Mouse (Mus musculus): ENCODE measurements at regions not wholly inside any gene's neighbourhood (a gene's known extent, or its start where the extent isn't known, plus 50 kb on each side); places are given as distances from the start of the nearest gene placed in this dataset.

- Histone ChIP-seq H3K36me3 (ENCODE audit: control insufficient read depth, insufficient read depth, low read length, poor library complexity, severe bottlenecking) (no peaks in the 10 kb centered on the region), H3K27me3 (ENCODE audit: control insufficient read depth, insufficient read depth, low read length, poor library complexity, severe bottlenecking) (no peaks in the 10 kb centered on the region)
- no peak for DNase-seq (ENCODE audit: low read depth, low spot score)
Observed at GRCm38 (mm10) chr8:26432161-26432919, 313.0 kb downstream of the Gm45692 start.

- no peak for DNase-seq (ENCODE audit: low read depth, low spot score)
- Histone ChIP-seq H3K27me3 (ENCODE audit: control insufficient read depth, insufficient read depth, low read length, poor library complexity, severe bottlenecking) (no peaks in the 10 kb centered on the region), H3K36me3 (ENCODE audit: control insufficient read depth, insufficient read depth, low read length, poor library complexity, severe bottlenecking) (no peaks in the 10 kb centered on the region)
Observed at GRCm38 (mm10) chr8:26436236-26436635, 316.9 kb downstream of the Gm45692 start.

GRCm38 (mm10) chr8:26437571-26437970 is 318.2 kb downstream of the Gm45692 start:
- Histone ChIP-seq H3K27me3 (ENCODE audit: control insufficient read depth, insufficient read depth, low read length, poor library complexity, severe bottlenecking) (no peaks in the 10 kb centered on the region), H3K36me3 (ENCODE audit: control insufficient read depth, insufficient read depth, low read length, poor library complexity, severe bottlenecking) (no peaks in the 10 kb centered on the region)
- no peak for DNase-seq (ENCODE audit: low read depth, low spot score)

DNA sequence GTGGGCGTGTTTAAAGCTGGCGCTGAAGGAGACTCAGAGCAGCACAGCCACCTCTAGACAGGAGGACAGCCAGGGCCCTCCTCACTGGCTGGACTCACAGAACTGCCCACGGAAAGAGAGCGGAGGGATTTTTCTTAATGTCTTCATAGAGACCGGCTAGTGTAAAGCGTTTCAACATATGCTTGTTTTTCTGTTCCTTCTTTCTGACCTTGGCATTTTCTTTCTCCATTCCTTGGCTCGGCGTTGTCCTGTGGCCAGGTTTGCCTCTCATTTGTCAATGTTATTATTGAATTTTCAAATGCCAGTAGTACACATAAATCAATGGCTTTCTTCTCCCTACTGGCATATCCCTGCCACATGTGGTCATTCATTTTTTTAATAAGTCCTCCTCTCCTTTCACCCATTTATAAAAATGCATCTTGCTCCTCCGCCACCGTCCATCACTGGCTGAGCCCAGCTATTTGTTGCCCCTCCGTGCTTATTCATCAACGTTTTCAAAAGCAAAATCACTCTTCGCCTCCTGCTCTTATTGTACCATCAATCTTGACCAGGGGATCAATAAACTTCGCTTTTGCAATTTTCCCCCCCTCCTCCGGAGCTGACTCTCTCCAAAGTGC is 319.0 kb downstream of the Gm45692 start:
- H3K27me3 ChIP-seq (ENCODE audit: control insufficient read depth, insufficient read depth, low read length, poor library complexity, severe bottlenecking) = no peaks in the 10 kb centered on the region
- no peak for DNase-seq (ENCODE audit: low read depth, low spot score)
- no peaks in the 10 kb centered on the region for H3K36me3 ChIP-seq (ENCODE audit: control insufficient read depth, insufficient read depth, low read length, poor library complexity, severe bottlenecking)

DNA sequence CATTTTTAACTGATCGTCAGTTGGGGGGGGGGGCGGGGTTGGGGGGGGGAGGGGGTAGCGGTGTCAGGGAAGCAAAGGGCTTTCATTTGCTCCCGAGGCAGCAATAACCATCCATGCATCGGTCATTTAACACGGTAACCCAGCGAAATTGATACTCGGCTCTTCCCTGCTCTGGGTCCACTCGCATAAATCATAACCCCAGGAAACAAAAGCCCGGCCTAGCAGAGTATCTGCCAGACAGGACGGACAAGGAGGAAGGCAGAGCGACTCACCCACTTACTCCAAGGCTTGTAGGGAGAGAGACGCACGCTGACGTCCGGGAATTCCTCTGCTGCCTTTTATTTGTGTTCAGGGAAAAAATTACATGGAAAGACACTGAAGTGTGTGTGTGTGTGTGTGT is 319.5 kb downstream of the Gm45692 start:
- no peak for DNase-seq (ENCODE audit: low read depth, low spot score)
- Histone ChIP-seq H3K36me3 (ENCODE audit: control insufficient read depth, insufficient read depth, low read length, poor library complexity, severe bottlenecking) (no peaks in the 10 kb centered on the region), H3K27me3 (ENCODE audit: control insufficient read depth, insufficient read depth, low read length, poor library complexity, severe bottlenecking) (no peaks in the 10 kb centered on the region)

GRCm38 (mm10) chr8:26441268-26442030 is 322.1 kb downstream of the Gm45692 start:
- Histone ChIP-seq H3K27me3 (ENCODE audit: control insufficient read depth, insufficient read depth, low read length, poor library complexity, severe bottlenecking) (no peaks in the 10 kb centered on the region), H3K36me3 (ENCODE audit: control insufficient read depth, insufficient read depth, low read length, poor library complexity, severe bottlenecking) (no peaks in the 10 kb centered on the region)
- DNase-seq (ENCODE audit: low read depth, low spot score) = no peak

DNA sequence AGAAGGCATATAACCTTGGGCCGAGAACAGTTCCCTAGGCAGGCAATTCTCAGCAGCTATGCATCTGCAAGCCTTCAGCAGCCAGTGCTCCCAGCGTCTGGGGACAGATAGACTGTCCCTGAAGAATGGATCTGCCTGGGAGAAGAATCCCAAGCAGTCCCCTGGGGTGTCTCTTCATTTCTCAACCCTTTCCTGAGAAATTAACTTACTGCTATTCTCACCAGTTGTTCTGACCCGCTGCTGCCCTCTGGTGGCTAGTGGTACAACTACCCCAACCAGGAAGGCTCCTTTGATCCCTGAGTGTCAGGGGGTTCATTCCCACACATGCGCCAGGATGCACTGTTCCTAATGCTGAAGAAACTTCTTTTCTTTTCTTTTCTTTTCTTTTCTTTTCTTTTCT is 323.7 kb downstream of the Gm45692 start:
- Histone ChIP-seq H3K27me3 (ENCODE audit: control insufficient read depth, insufficient read depth, low read length, poor library complexity, severe bottlenecking) (no peaks in the 10 kb centered on the region), H3K36me3 (ENCODE audit: control insufficient read depth, insufficient read depth, low read length, poor library complexity, severe bottlenecking) (no peaks in the 10 kb centered on the region)
- DNase-seq (ENCODE audit: low read depth, low spot score) = peak; percentile 66

GRCm38 (mm10) chr8:26443735-26444134 is 324.4 kb downstream of the Gm45692 start:
- H3K27me3 ChIP-seq (ENCODE audit: control insufficient read depth, insufficient read depth, low read length, poor library complexity, severe bottlenecking) = no peaks in the 10 kb centered on the region

GRCm38 (mm10) chr8:26445991-26446390 is 326.7 kb downstream of the Gm45692 start:
- Histone ChIP-seq H3K27me3 (ENCODE audit: control insufficient read depth, insufficient read depth, low read length, poor library complexity, severe bottlenecking) (no peaks in the 10 kb centered on the region), H3K36me3 (ENCODE audit: control insufficient read depth, insufficient read depth, low read length, poor library complexity, severe bottlenecking) (no peaks in the 10 kb centered on the region)
- DNase-seq (ENCODE audit: low read depth, low spot score) = no peak

More at GRCm38 (mm10) chr8:26443735-26444134, 324.4 kb downstream of the Gm45692 start:
- DNase-seq (ENCODE audit: low read depth, low spot score) = no peak
- H3K36me3 ChIP-seq (ENCODE audit: control insufficient read depth, insufficient read depth, low read length, poor library complexity, severe bottlenecking) = no peaks in the 10 kb centered on the region

- no peaks in the 10 kb centered on the region for H3K36me3 ChIP-seq (ENCODE audit: control insufficient read depth, insufficient read depth, low read length, poor library complexity, severe bottlenecking)
- no peak for DNase-seq (ENCODE audit: low read depth, low spot score)
- no peaks in the 10 kb centered on the region for H3K27me3 ChIP-seq (ENCODE audit: control insufficient read depth, insufficient read depth, low read length, poor library complexity, severe bottlenecking)
Observed at GRCm38 (mm10) chr8:26447886-26448640, 328.7 kb downstream of the Gm45692 start.

DNA sequence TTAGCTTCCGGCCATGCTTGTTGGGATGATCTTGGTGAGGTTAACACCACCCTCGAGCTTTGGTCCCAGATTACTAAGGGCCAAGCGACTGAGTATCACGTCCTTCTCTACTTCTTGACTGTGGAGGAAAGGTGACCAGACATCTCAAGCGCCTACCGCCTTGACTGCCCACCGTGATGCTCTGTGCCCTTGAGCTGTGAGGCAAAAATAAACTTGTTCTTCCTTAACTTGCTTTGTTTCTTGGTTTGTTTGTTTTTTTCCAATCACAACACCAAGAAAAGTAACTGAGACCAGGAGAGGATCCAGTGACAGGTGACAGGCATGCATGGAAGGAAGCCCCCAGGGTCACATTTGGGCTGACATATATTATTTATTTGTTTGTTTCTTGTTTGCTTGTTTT is 330.0 kb downstream of the Gm45692 start:
- DNase-seq (ENCODE audit: low read depth, low spot score) = no peak
- H3K36me3 ChIP-seq (ENCODE audit: control insufficient read depth, insufficient read depth, low read length, poor library complexity, severe bottlenecking) = no peaks in the 10 kb centered on the region
- H3K27me3 ChIP-seq (ENCODE audit: control insufficient read depth, insufficient read depth, low read length, poor library complexity, severe bottlenecking) = no peaks in the 10 kb centered on the region

DNA sequence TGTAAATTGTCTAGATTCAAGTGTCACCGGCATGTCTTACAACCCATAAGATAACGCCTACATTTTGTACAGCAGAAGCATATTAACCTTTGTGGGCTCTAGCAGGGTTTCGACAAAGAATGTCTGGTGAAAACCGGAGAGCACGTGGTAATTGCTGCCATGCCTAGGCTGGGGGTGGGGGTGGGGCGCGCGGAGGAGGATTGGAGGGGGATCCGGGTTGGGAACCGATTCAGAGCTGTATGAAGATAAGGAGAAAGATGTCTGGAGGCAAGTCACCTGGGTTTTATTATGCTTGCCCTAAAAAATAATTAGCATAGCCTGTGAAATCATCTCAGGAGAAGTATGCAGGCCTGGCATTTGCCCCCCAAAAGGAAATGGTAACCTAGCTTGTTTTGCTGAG is 331.2 kb downstream of the Gm45692 start:
- no peaks in the 10 kb centered on the region for H3K36me3 ChIP-seq (ENCODE audit: control insufficient read depth, insufficient read depth, low read length, poor library complexity, severe bottlenecking)
- no peak for DNase-seq (ENCODE audit: low read depth, low spot score)
- H3K27me3 ChIP-seq (ENCODE audit: control insufficient read depth, insufficient read depth, low read length, poor library complexity, severe bottlenecking) = no peaks in the 10 kb centered on the region

DNA sequence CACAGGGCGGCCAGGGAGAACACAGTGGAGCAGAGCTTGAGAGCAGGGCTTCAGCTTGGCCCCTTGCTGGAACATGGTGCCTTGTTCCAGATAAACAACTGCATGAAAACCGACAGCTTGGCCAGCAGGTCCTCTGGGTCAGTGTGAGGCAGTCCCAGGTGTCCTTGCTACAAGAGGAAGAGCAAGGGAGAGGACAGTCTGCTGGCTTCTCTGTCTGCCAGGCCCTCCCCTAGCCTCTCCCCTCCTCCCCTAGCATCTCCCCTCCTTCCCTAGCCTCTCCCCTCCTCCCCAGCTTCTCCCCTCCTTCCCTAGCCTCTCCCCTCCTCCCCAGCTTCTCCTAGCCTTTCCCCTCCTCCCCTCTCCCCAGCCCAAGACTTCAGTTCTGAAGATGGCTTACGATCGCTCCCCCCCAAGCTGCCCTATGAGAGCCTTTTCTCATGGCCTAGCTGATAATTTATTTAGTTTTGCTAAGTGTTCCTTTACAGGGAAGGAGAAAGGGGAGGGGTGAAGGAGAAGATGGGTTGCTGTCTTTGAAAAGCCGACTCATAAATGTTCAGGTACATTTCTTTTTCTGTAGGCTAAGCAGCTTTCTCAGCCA is 333.7 kb downstream of the Gm45692 start:
- H3K36me3 ChIP-seq (ENCODE audit: control insufficient read depth, insufficient read depth, low read length, poor library complexity, severe bottlenecking) = no peaks in the 10 kb centered on the region
- no peak for DNase-seq (ENCODE audit: low read depth, low spot score)
- H3K27me3 ChIP-seq (ENCODE audit: control insufficient read depth, insufficient read depth, low read length, poor library complexity, severe bottlenecking) = no peaks in the 10 kb centered on the region

GRCm38 (mm10) chr8:26465346-26465745 is 346.0 kb downstream of the Gm45692 start:
- no peak for DNase-seq (ENCODE audit: low read depth, low spot score)
- Histone ChIP-seq H3K36me3 (ENCODE audit: control insufficient read depth, insufficient read depth, low read length, poor library complexity, severe bottlenecking) (no peaks in the 10 kb centered on the region), H3K27me3 (ENCODE audit: control insufficient read depth, insufficient read depth, low read length, poor library complexity, severe bottlenecking) (no peaks in the 10 kb centered on the region)
